Mouse (Mus musculus) lung, adult 2 months (tissue): ENCODE measurements around the gene Reep3.

ENCODE experiments used
- CTCF ChIP-seq: fragments of 200-500 bp; IDR thresholded peaks from 2 replicates; pipeline ENCODE4 v1.5.1; 2011; ENCODE audit warnings: mild to moderate bottlenecking, low read length, control low read depth; ENCODE audit not compliant: insufficient read depth
- POLR2A ChIP-seq: fragments of 200-500 bp; IDR thresholded peaks from 2 replicates; pipeline ENCODE4 v1.6.1; 2011; ENCODE audit warnings: low read depth, mild to moderate bottlenecking, control low read depth, low read length, borderline replicate concordance; ENCODE audit errors: extremely low read depth

DNA sequence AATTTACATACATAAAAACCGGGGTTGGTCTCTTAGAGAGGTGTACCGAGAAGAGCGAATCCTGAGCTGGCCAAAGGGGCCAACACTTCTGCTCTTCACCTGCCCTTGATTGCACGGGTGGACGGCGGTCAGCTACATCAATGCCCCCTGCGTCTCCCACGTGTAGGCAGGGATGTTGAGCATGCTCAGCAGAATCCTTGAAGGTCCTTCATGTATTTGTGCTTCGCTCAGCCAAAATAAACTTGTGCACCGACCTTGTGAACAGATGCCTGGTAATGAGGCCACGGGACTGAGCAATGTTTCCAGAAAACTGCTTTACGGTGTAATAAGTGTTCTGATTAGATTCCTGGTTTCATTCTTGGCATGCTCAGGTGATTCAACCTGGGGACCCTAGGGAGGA lies 67.4 kb downstream of the Reep3 start:
- no peak for TF ChIP-seq POLR2A
- TF ChIP-seq CTCF = no peak
